1 mouse cellular context compared by ENCODE assay signal in genomic region chr5:135982398-135982797, GRCm38 (mm10).
TF ChIP-seq lines count a peak whose summit lies in the region.

No protein-coding gene starts in this region.

TF ChIP-seq in MEL, 35 proteins besides CTCF, POLR2A, EP300 and RAD21:
- TF ChIP-seq KAT2A (conservative IDR thresholded peaks at IDR 0.05; ENCODE audit: low read depth, low read length) (no peak), POLR2AphosphoS2 (IDR thresholded peaks at IDR 0.05; ENCODE audit: low read length) (no peak), MYC (IDR thresholded peaks at IDR 0.05; ENCODE audit: low read depth, low read length) (no peak), MYB (IDR thresholded peaks at IDR 0.05; ENCODE audit: low read depth, low read length) (no peak), USF1 (IDR thresholded peaks at IDR 0.05; ENCODE audit: low read depth, low read length) (no peak), SMC3 (IDR thresholded peaks at IDR 0.05; ENCODE audit: low read depth, low read length) (peak; percentile 85), USF2 (IDR thresholded peaks at IDR 0.05; ENCODE audit: borderline replicate concordance in 1 of 2, insufficient read depth in 1 of 2, low read depth in 1 of 2, low read length in 2 of 2) (no peak), ZC3H11A (IDR thresholded peaks at IDR 0.05; ENCODE audit: low read depth, low read length) (peak; percentile 52), ELF1 (IDR thresholded peaks at IDR 0.05; ENCODE audit: low read depth, low read length) (no peak), MAX (IDR thresholded peaks at IDR 0.05; ENCODE audit: low read length) (no peak)
